Mouse (Mus musculus) 3T3-L1 (cell line): Measurements from ENCODE around the gene Bmpr1a.
"Not testable (repeated sequence)": the region's sequence is repeated elsewhere in the genome, so short reads cannot be mapped to it uniquely, and the experiment has no call there.

Experiments used
- DNase-seq: peaks from one replicate; pipeline ENCODE4 v3.0.0-alpha.2; 2015; ENCODE audit warnings: low read depth, low spot score

Bmpr1a gene

DNA sequence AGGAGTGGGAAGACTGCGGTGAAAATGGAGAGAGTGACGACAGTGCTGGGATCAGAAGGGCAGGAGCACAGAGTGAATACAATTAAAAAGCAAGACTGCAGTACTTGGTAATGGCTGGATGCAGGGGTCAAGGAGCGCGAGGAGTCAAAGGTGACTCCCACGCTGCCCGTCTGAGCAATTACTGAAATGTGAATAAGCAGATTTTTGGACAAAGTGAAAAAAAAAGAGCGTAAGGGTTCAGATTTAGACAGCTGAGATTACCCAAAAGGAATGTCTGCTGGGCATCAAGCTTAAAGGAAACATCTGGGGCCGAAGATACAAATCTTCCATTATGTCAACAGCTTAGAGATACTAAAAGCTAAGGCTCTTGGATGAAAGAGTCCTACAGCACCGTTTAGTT lies 53.3 kb downstream of the Bmpr1a start:
- DNase-seq, result peak; percentile 29

GRCm38 (mm10) chr14:34448398-34448797 lies 54.7 kb downstream of the Bmpr1a start:
- DNase-seq, result no peak

DNA sequence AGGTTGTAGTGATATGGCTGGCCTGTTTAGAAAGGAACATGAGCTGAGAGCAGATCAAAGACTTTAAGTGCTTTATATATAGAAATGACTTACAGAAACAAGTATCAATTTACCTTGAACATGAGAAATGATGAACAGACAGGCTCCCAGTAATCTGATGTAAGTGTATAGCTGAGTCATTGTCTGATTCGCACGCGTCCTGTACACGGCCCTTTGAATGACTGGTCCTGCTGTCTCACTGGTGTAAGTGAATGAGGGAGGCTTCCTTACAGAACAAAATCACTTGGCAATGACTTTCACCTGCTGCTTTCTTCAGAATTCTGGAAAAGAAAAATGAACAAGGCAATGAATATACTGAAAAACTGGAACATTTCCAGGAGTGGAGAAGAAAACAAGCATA lies 55.5 kb downstream of the Bmpr1a start:
- peak; percentile 70 for DNase-seq

DNA sequence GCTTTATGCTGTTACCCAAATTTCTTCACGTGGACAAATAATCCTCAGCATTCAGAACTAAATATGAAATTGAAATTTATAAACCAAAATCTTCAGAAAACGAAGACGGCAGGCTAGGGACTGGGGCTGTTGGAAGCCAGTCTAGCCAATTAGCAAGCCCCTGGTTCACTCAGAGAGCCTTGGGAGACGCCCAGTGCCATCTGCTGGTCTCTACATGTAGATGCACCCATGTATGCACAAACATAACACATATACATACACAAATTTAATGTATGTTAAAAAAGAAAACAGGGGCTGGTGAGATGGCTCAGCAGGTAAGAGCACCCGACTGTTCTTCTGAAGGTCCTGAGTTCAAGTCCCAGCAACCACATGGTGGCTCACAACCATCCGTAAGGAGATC lies 56.5 kb downstream of the Bmpr1a start:
- DNase-seq, result no peak

GRCm38 (mm10) chr14:34445348-34445747 lies 57.8 kb downstream of the Bmpr1a start:
- DNase-seq, result no peak

- DNase-seq, result no peak
Measured at GRCm38 (mm10) chr14:34444924-34445323, 58.2 kb downstream of the Bmpr1a start.

DNA sequence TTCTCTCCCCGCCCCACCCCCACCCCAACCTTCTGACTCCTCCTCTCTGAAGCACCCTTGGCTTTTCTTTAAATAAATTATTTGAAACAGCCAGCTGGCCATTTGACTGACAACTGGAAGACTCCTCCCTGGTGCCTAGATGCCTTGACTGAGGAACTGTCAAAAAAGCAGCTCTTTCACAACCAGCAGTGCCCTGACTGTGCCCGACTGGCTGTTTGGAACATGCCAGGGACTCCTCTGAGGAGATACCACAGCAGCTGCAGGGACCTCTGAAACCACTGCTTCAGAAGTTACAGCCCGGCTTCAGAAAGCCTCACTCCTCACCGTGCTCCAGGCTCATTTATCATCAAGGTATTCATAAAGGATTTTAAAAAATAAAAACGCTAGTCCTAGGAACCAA lies 58.8 kb downstream of the Bmpr1a start:
- no peak for DNase-seq

GRCm38 (mm10) chr14:34442531-34442930 lies 60.6 kb downstream of the Bmpr1a start:
- DNase-seq, result no peak

GRCm38 (mm10) chr14:34440526-34441066 lies 62.5 kb downstream of the Bmpr1a start:
- no peak for DNase-seq

GRCm38 (mm10) chr14:34429069-34429468 lies 74.1 kb downstream of the Bmpr1a start:
- no peak for DNase-seq

- peak; percentile 50 for DNase-seq
Measured at GRCm38 (mm10) chr14:34428274-34428673, 74.9 kb downstream of the Bmpr1a start.

GRCm38 (mm10) chr14:34421078-34421477 lies 82.1 kb downstream of the Bmpr1a start:
- DNase-seq, result no peak

GRCm38 (mm10) chr14:34417501-34417900 lies 85.6 kb downstream of the Bmpr1a start:
- DNase-seq, result no peak

DNA sequence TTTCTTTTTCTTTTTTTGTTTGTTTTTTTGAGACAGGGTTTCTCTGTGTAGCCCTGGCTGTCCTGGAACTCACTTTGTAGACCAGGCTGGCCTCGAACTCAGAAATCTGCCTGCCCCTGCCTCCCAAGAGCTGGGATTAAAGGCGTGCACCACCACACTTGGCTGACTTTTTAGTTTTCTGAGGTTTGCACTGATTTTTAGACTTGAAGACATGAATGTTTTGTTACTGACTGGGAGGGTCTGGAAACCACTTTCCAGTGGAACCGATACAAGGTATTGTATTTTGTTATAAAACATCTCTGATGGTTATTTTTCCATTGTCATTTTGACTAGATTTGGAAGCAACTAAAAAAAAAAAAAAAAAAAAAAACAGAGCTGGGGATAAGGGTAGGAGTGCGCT lies 86.2 kb downstream of the Bmpr1a start:
- DNase-seq, result not testable (repeated sequence)

DNA sequence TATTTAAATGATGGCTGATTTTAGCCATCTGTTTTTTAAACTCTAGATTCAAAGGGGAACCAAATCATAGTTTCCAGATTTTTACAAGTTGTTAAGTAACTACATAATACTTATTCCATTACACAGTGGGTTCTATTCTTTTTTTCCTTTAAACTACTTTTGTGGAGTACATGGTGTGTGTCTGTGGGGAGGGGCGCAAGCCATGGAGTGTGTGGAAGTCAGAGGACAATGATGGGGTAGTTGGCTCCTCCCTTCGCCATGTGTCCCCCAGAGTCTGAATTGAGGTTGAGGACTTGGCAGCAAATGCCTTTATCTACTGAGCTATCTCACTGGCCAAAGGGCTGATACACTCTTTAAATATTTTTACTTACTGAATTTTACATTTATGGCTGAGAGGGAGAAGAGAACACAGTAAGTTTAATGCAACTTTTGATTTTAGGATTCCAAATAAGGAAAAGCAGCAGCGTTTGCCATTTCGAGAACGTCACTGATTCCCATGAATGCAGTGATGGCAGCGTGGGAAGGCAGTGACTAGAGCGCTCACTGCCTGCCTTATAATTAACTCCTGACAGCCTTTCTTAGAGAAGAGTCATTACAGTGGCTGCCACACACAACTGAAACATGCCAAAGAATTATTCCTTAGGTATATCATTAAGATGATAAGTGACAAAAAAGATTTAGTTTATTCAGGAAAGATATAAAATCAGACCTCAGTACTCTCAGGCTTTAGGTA lies 90.8 kb downstream of the Bmpr1a start:
- DNase-seq, result no peak

DNA sequence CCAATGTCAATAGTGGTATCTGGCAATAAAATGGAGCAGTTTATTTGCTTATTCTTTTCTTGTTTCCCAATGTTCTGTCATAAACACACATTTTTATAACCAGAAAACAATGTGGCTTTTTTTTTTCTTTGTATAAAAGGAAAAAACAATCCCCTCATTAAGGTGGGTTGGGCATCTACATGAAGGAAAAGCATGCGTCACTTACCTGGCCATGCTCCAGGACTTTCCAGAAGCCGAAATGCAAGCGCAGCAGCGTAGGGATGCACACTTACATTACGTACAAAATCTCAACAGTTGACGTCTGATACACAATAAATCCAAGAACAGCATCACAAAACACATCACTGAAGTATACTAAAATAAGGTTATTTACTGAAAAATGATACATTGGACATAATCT lies 92.4 kb downstream of the Bmpr1a start:
- no peak for DNase-seq

GRCm38 (mm10) chr14:34403424-34403823 lies 99.7 kb downstream of the Bmpr1a start:
- no peak for DNase-seq

- DNase-seq, result no peak
Measured at GRCm38 (mm10) chr14:34402871-34403270, 100.3 kb downstream of the Bmpr1a start.

DNA sequence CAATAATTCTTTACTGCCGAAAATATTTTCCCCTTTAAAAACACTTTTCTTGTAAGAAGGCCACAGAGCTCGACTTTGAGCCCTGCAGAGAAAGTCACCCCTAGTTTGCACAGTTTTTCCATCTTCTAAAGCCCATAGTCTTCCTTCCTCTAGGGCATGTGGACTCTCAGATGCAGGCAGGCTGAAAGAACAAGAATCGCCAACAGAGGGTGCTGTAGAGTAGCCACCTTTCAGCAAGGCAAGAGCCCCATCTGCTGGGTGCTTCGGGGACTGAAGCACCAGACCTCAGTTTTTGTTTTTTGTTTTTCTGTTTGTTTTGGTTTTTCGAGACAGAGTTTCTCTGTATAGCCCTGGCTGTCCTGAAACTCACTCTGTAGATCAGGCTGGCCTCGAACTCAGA lies 102.0 kb downstream of the Bmpr1a start:
- peak; percentile 92 for DNase-seq

- DNase-seq, result no peak
Measured at GRCm38 (mm10) chr14:34400021-34400420, 103.1 kb downstream of the Bmpr1a start.

DNA sequence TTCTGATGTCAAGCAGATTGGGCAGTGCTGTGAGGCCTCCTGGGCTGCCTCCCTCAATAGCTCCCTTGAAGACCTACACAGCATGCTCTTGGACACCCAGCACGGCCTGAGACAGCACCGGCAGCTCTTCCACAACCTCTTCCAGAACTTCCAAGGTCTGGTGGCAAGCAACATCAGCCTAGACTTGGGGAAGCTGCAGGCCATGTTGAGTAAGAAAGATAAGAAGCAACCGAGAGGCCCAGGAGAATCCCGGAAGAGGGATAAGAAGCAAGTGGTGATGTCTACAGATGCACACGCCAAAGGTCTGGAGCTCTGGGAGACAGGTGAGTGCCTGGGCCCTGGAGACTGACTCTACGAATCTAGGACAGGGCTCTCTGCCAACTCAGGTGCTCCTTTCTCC lies 103.8 kb downstream of the Bmpr1a start:
- no peak for DNase-seq

GRCm38 (mm10) chr14:34398901-34399300 lies 104.2 kb downstream of the Bmpr1a start:
- no peak for DNase-seq

- DNase-seq, result no peak
Measured at GRCm38 (mm10) chr14:34397871-34398270, 105.3 kb downstream of the Bmpr1a start.

- no peak for DNase-seq
Measured at GRCm38 (mm10) chr14:34393295-34393694, 109.8 kb downstream of the Bmpr1a start.
